Mouse (Mus musculus) cerebellum, adult 2 months (tissue): ENCODE data around the gene Psmc3ip. TPM values are rescaled to one million over a fixed set of nuclear protein-coding genes. Genes with fewer than 3 reads are reported as not detected.
"Not testable (repeated sequence)": the region's sequence is repeated elsewhere in the genome, so short reads cannot be mapped to it uniquely, and the experiment has no call there.

Experiments
- DNase-seq, 2 experiments: peaks; one replicate each; pipeline ENCODE4 v3.0.0; 2021
- H3K27ac ChIP-seq: fragments of 200-500 bp; 2 replicates; pipeline ENCODE4 v1.5.1; 2012; ENCODE audit warnings: low read length, control low read depth, inconsistent platforms; ENCODE audit not compliant: insufficient read depth
- H3K27me3 ChIP-seq: fragments of 200-500 bp; 2 replicates; pipeline ENCODE4 v1.6.1; 2012; ENCODE audit warnings: inconsistent platforms, mild to moderate bottlenecking, low read length, moderate library complexity; ENCODE audit not compliant: control insufficient read depth, insufficient read depth
- H3K4me1 ChIP-seq: fragments of 200-500 bp; 2 replicates; pipeline ENCODE4 v1.6.1; 2011; ENCODE audit warnings: low read length; ENCODE audit not compliant: control insufficient read depth, insufficient read depth
- H3K4me3 ChIP-seq: fragments of 200-500 bp; replicated peaks from 2 replicates; pipeline ENCODE3; 2011; ENCODE audit warnings: mild to moderate bottlenecking, low read depth, low read length, control low read depth; ENCODE audit not compliant: insufficient read depth
- CTCF ChIP-seq: fragments of 200-500 bp; IDR thresholded peaks from 2 replicates; pipeline ENCODE4 v1.5.1; 2011; ENCODE audit warnings: low read depth, mild to moderate bottlenecking, control low read depth, low read length, moderate library complexity, borderline replicate concordance; ENCODE audit not compliant: insufficient read depth
- POLR2A ChIP-seq: fragments of 200-500 bp; IDR thresholded peaks from 2 replicates; pipeline ENCODE4 v1.6.1; 2011; ENCODE audit warnings: low read length, control low read depth, borderline replicate concordance; ENCODE audit not compliant: insufficient read depth
- WGBS: fragments of 180-500 bp; shearing (Covaris S2); methylation state at CpG from one replicate; pipeline ENCODE4 v1.1.7; 2018; 5-methylcytosine and 5-hydroxymethylcytosine counted together
- polyA plus RNA-seq: library from polyadenylated mRNA; depleted of rRNA; stranded (reverse); fragments of >200 nt; gene quantifications from 2 replicates; pipeline ENCODE4 v1.2.3, GENCODE M21; 2012

Psmc3ip gene
- polyA plus RNA-seq, 1 experiment = 5.3 TPM

GRCm38 (mm10) chr11:101137000-101137399 is 41.8 kb upstream of the Psmc3ip start:
- TF ChIP-seq POLR2A = no peak
- no peak for TF ChIP-seq CTCF
- 79% methylated on average over 7 of the region's 7 CpGs for WGBS
- H3K4me3 ChIP-seq = no peak overlapping the region
- DNase-seq = no peak
- H3K27me3 ChIP-seq = no peaks in the 10 kb centered on the region
- H3K27ac ChIP-seq = no peak overlapping the region
- peaks cover 9% of the 10 kb centered on the region; the same call in 1 of the 2 replicates for H3K4me1 ChIP-seq

- no peak for TF ChIP-seq CTCF
- Histone ChIP-seq H3K4me1 (peaks cover 23% of the 10 kb centered on the region), H3K27ac (no peak overlapping the region), H3K27me3 (no peaks in the 10 kb centered on the region), H3K4me3 (no peak overlapping the region)
- peak in 1 of 2 experiments; percentile 45 for DNase-seq
- WGBS = 38% methylated on average over 13 of the region's 13 CpGs
Measured at GRCm38 (mm10) chr11:101134217-101134865, 39.1 kb upstream of the Psmc3ip start.

- TF ChIP-seq POLR2A (no peak), CTCF (no peak)
- H3K4me1 ChIP-seq = peaks cover 22% of the 10 kb centered on the region
- WGBS = 33% methylated on average over 12 of the region's 12 CpGs
- DNase-seq = no peak
- H3K27ac ChIP-seq = no peak overlapping the region
- H3K27me3 ChIP-seq = no peaks in the 10 kb centered on the region
- H3K4me3 ChIP-seq = no peak overlapping the region
Measured at GRCm38 (mm10) chr11:101133037-101133436, 37.8 kb upstream of the Psmc3ip start.

GRCm38 (mm10) chr11:101131701-101132100 is 36.5 kb upstream of the Psmc3ip start:
- DNase-seq = no peak
- 0 out of 2 replicates have a peak overlapping the region, but pooled peaks have one; percentile 58 for H3K27ac ChIP-seq
- peaks cover 22% of the 10 kb centered on the region for H3K4me1 ChIP-seq
- TF ChIP-seq CTCF (peak; percentile 46; the same call in 1 of the 2 replicates), POLR2A (no peak)
- H3K27me3 ChIP-seq = no peaks in the 10 kb centered on the region
- no peak overlapping the region for H3K4me3 ChIP-seq
- WGBS = 82% methylated on average over 6 of the region's 6 CpGs

- TF ChIP-seq CTCF (no peak), POLR2A (no peak)
- Histone ChIP-seq H3K27ac (peak overlapping the region; percentile 58; the same call in 1 of the 2 replicates), H3K4me3 (no peak overlapping the region), H3K4me1 (peaks cover 22% of the 10 kb centered on the region), H3K27me3 (no peaks in the 10 kb centered on the region)
- peak; percentile 62 to 85 for DNase-seq
- WGBS = 24% methylated on average over 2 of the region's 2 CpGs
Measured at GRCm38 (mm10) chr11:101131187-101131586, 36.0 kb upstream of the Psmc3ip start.

GRCm38 (mm10) chr11:101130056-101130756 is 35.0 kb upstream of the Psmc3ip start:
- no peak overlapping the region for H3K4me3 ChIP-seq
- H3K27me3 ChIP-seq = no peaks in the 10 kb centered on the region
- H3K27ac ChIP-seq = peak overlapping the region; percentile 15; the same call in 1 of the 2 replicates
- H3K4me1 ChIP-seq = peaks cover 27% of the 10 kb centered on the region
- WGBS = 28% methylated on average over 18 of the region's 18 CpGs
- peak; percentile 44 to 45 for DNase-seq
- TF ChIP-seq CTCF (no peak), POLR2A (no peak)

- Histone ChIP-seq H3K4me3 (no peak overlapping the region), H3K27me3 (no peaks in the 10 kb centered on the region), H3K4me1 (peaks cover 24% of the 10 kb centered on the region), H3K27ac (peak overlapping the region; percentile 76; the same call in 1 of the 2 replicates)
- TF ChIP-seq POLR2A (no peak), CTCF (no peak)
- 27% methylated on average over 11 of the region's 11 CpGs for WGBS
- DNase-seq = peak; percentile 83 to 93
Measured at GRCm38 (mm10) chr11:101128996-101129577, 33.9 kb upstream of the Psmc3ip start.

GRCm38 (mm10) chr11:101127075-101127474 is 31.8 kb upstream of the Psmc3ip start:
- H3K27ac ChIP-seq = no peak overlapping the region
- peaks cover 24% of the 10 kb centered on the region for H3K4me1 ChIP-seq
- 100% methylated on average over 1 of the region's 1 CpGs for WGBS
- H3K27me3 ChIP-seq = no peaks in the 10 kb centered on the region
- no peak for DNase-seq
- no peak for TF ChIP-seq POLR2A
- TF ChIP-seq CTCF = peak; percentile 11; the same call in 1 of the 2 replicates
- no peak overlapping the region for H3K4me3 ChIP-seq

- not testable (repeated sequence) for H3K27ac ChIP-seq, DNase-seq, H3K27me3 ChIP-seq, H3K4me3 ChIP-seq
- H3K4me1 ChIP-seq = peaks cover 14% of the 10 kb centered on the region
- WGBS = 72% methylated on average over 9 of the region's 9 CpGs
Measured at GRCm38 (mm10) chr11:101125008-101125407, 29.8 kb upstream of the Psmc3ip start.

- WGBS = 94% methylated on average over 8 of the region's 8 CpGs
- not testable (repeated sequence) for H3K4me3 ChIP-seq, DNase-seq, H3K27ac ChIP-seq, H3K27me3 ChIP-seq
- H3K4me1 ChIP-seq = peaks cover 11% of the 10 kb centered on the region; the same call in 1 of the 2 replicates
Measured at GRCm38 (mm10) chr11:101124494-101124893, 29.3 kb upstream of the Psmc3ip start.
